Mouse (Mus musculus) inflammation-experienced regulatory T-cells, adult 6 months (primary cell): ENCODE results near the gene Gm21118. TPM values are rescaled to one million over a fixed set of nuclear protein-coding genes. Genes with fewer than 3 reads are reported as not detected.
"Not testable (repeated sequence)": the region's sequence is repeated elsewhere in the genome, so short reads cannot be mapped to it uniquely, and the experiment has no call there.

ENCODE experiments used
- ATAC-seq: one replicate; pipeline ENCODE4 v1.8.0; 2017
- polyA plus RNA-seq, 3 experiments: library from polyadenylated mRNA; unstranded; fragments of 100-300 nt; shearing (Covaris generic); gene quantifications; one replicate each; pipeline ENCODE4 v1.2.1; 2017

The Gm21118 gene
- polyA plus RNA-seq = not detected

DNA sequence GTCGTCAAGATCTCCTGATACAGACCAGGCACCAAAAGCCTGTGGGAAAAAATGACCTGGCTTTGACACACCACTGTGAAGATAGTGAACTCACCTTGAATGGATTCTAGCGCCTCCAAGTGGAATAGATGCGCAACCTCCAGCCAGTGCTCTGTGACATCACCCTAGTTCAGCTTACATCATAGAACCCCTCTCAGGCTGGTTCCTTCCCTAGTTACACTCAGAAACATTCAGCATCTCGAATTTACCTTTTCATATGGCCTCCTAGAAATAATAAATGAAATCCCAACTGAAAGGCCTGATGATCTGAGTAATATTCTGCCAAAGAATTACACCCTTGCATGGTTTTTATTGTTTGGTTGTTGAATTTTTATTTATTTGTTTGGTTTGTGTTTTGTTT lies at the start of gene Gm21118:
Gm21118 (minus strand) TSS at position 101 of the 400 bp plus-strand sequence.
- not testable (repeated sequence) for ATAC-seq

DNA sequence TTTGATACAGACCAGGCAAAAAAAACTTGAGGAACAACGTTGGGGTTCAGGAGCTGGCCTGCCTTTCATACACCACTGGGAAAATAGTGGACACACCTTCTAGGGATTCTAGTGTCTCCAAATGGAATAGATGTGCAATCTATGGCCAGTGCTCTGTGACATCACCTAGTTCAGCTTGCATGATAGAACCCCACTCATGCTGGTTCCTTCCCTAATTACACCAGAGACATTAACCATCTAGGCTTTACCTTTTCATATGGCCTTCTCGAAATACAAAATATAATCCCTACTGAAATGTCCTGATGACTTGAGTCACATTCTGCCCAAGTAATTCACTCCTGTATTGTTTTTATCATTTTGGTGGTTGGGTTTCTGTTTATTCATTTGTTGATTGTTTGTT lies 29.7 kb upstream of the Gm21118 start, which contains the start of the genes Gm29423 and Gm29644:
Gm29423 (minus strand) TSS at position 101 of the 400 bp plus-strand sequence.
Gm29644 (minus strand) TSS at position 157 of the 400 bp plus-strand sequence.
- ATAC-seq = not testable (repeated sequence)

Other genes starting within 250 kb of the Gm21118 start
- gene Gm29423, start 29.6 kb upstream of the Gm21118 start, polyA plus RNA-seq = not detected
- not detected for gene Gm29644, start 29.7 kb upstream of the Gm21118 start, polyA plus RNA-seq
- gene Gm20888, start 168.2 kb upstream of the Gm21118 start, polyA plus RNA-seq = not detected